Mouse (Mus musculus): ENCODE results near the gene 1700057G04Rik. TPM values are rescaled to one million over a fixed set of nuclear protein-coding genes. Genes with fewer than 3 reads are reported as not detected.

1700057G04Rik gene
- polyA plus RNA-seq, 1 experiment from 2014 or later = not detected

- H3K36me3 ChIP-seq (ENCODE audit: control insufficient read depth, insufficient read depth, low read length) = no peaks in the 10 kb centered on the region
- no peak overlapping the region for H3K4me3 ChIP-seq (ENCODE audit: low read depth, low read length)
- H3K4me2 ChIP-seq = no peak overlapping the region
- no peak overlapping the region for H3K9ac ChIP-seq (ENCODE audit: low read depth, low read length)
- no peaks in the 10 kb centered on the region for H3K4me1 ChIP-seq (replicated peaks; ENCODE audit: control insufficient read depth, insufficient read depth, low read length)
- no peaks in the 10 kb centered on the region for H3K9me3 ChIP-seq (ENCODE audit: control insufficient read depth, low read length)
- no peak for DNase-seq (ENCODE audit: low spot score)
- no peak overlapping the region for H3K27ac ChIP-seq (ENCODE audit: low read depth, low read length)
- H3K27me3 ChIP-seq (replicated peaks; ENCODE audit: control insufficient read depth, insufficient read depth, low read length) = no peaks in the 10 kb centered on the region
- ATAC-seq (replicated peaks; ENCODE audit: low FRiP score) = no peak
- 53% methylated on average over 3 of the region's 3 CpGs for WGBS
Measured at GRCm38 (mm10) chr9:92384401-92384800, 75.2 kb downstream of the 1700057G04Rik start.

GRCm38 (mm10) chr9:92385831-92386230 is 76.7 kb downstream of the 1700057G04Rik start:
- Histone ChIP-seq H3K9ac (ENCODE audit: low read depth, low read length) (no peak overlapping the region), H3K36me3 (ENCODE audit: control insufficient read depth, insufficient read depth, low read length) (no peaks in the 10 kb centered on the region), H3K4me2 (no peak overlapping the region), H3K9me3 (ENCODE audit: control insufficient read depth, low read length) (no peaks in the 10 kb centered on the region), H3K4me1 (replicated peaks; ENCODE audit: control insufficient read depth, insufficient read depth, low read length) (no peaks in the 10 kb centered on the region), H3K27ac (ENCODE audit: low read depth, low read length) (no peak overlapping the region), H3K27me3 (replicated peaks; ENCODE audit: control insufficient read depth, insufficient read depth, low read length) (no peaks in the 10 kb centered on the region), H3K4me3 (ENCODE audit: low read depth, low read length) (no peak overlapping the region)
- DNase-seq (ENCODE audit: low spot score) = no peak
- no peak for ATAC-seq (replicated peaks; ENCODE audit: low FRiP score)
- WGBS = 95% methylated on average over 1 of the region's 1 CpGs

- no peak overlapping the region for H3K9ac ChIP-seq (ENCODE audit: low read depth, low read length)
- H3K36me3 ChIP-seq (ENCODE audit: control insufficient read depth, insufficient read depth, low read length) = no peaks in the 10 kb centered on the region
- no peak overlapping the region for H3K4me3 ChIP-seq (ENCODE audit: low read depth, low read length)
- ATAC-seq (replicated peaks; ENCODE audit: low FRiP score) = no peak
- no peaks in the 10 kb centered on the region for H3K4me1 ChIP-seq (replicated peaks; ENCODE audit: control insufficient read depth, insufficient read depth, low read length)
- H3K27ac ChIP-seq (ENCODE audit: low read depth, low read length) = no peak overlapping the region
- no peaks in the 10 kb centered on the region for H3K9me3 ChIP-seq (ENCODE audit: control insufficient read depth, low read length)
- 37% methylated on average over 1 of the region's 1 CpGs for WGBS
- no peaks in the 10 kb centered on the region for H3K27me3 ChIP-seq (replicated peaks; ENCODE audit: control insufficient read depth, insufficient read depth, low read length)
- no peak for DNase-seq (ENCODE audit: low spot score)
- H3K4me2 ChIP-seq = no peak overlapping the region
Measured at GRCm38 (mm10) chr9:92386871-92387270, 77.7 kb downstream of the 1700057G04Rik start.

- WGBS = 80% methylated on average over 1 of the region's 1 CpGs
- H3K27me3 ChIP-seq (replicated peaks; ENCODE audit: control insufficient read depth, insufficient read depth, low read length) = no peaks in the 10 kb centered on the region
- ATAC-seq (replicated peaks; ENCODE audit: low FRiP score) = no peak
Measured at GRCm38 (mm10) chr9:92387404-92387803, 78.2 kb downstream of the 1700057G04Rik start.

GRCm38 (mm10) chr9:92402628-92403027 is 93.5 kb downstream of the 1700057G04Rik start:
- no peaks in the 10 kb centered on the region for H3K36me3 ChIP-seq (ENCODE audit: control insufficient read depth, insufficient read depth, low read length)
- no peaks in the 10 kb centered on the region for H3K27me3 ChIP-seq (replicated peaks; ENCODE audit: control insufficient read depth, insufficient read depth, low read length)
- no peak overlapping the region for H3K4me3 ChIP-seq (ENCODE audit: low read depth, low read length)
- H3K27ac ChIP-seq (ENCODE audit: low read depth, low read length) = no peak overlapping the region
- no peak overlapping the region for H3K4me2 ChIP-seq
- no peak for ATAC-seq (replicated peaks; ENCODE audit: low FRiP score)
- H3K9me3 ChIP-seq (ENCODE audit: control insufficient read depth, low read length) = no peaks in the 10 kb centered on the region
- no peaks in the 10 kb centered on the region for H3K4me1 ChIP-seq (replicated peaks; ENCODE audit: control insufficient read depth, insufficient read depth, low read length)
- 73% methylated on average over 5 of the region's 5 CpGs for WGBS
- DNase-seq (ENCODE audit: low spot score) = no peak
- no peak overlapping the region for H3K9ac ChIP-seq (ENCODE audit: low read depth, low read length)

More at GRCm38 (mm10) chr9:92387404-92387803, 78.2 kb downstream of the 1700057G04Rik start:
- Histone ChIP-seq H3K36me3 (ENCODE audit: control insufficient read depth, insufficient read depth, low read length) (no peaks in the 10 kb centered on the region), H3K4me1 (replicated peaks; ENCODE audit: control insufficient read depth, insufficient read depth, low read length) (no peaks in the 10 kb centered on the region), H3K27ac (ENCODE audit: low read depth, low read length) (no peak overlapping the region), H3K9ac (ENCODE audit: low read depth, low read length) (no peak overlapping the region), H3K4me3 (ENCODE audit: low read depth, low read length) (no peak overlapping the region), H3K4me2 (no peak overlapping the region), H3K9me3 (ENCODE audit: control insufficient read depth, low read length) (no peaks in the 10 kb centered on the region)
- DNase-seq (ENCODE audit: low spot score) = no peak

Small RNA genes lying within 50 kb of the gene (microRNA-seq; reads per million reads assigned to microRNA genes)
- gene Mir6386 (ENCODE audit: borderline number of aligned reads) = not detected

Other genes starting within 250 kb of the 1700057G04Rik start
- not detected in 2 replicates for gene Plscr5, start 116.4 kb upstream of the 1700057G04Rik start, polyA plus RNA-seq (2014; fragmentation: Nextera tagmentation; extraction: Ambion mirVana)
- 35.4 and 36.9 TPM in 2 replicates for gene Plscr1, start 59.6 kb upstream of the 1700057G04Rik start, polyA plus RNA-seq (2014; fragmentation: Nextera tagmentation; extraction: Ambion mirVana)
- gene Plscr2, start 33.8 kb upstream of the 1700057G04Rik start, polyA plus RNA-seq (2014; fragmentation: Nextera tagmentation; extraction: Ambion mirVana) = 0.55 and 0.60 TPM in 2 replicates
- 0.71 and 0.77 TPM in 2 replicates for gene Plscr4, start 148.0 kb downstream of the 1700057G04Rik start, polyA plus RNA-seq (2014; fragmentation: Nextera tagmentation; extraction: Ambion mirVana)
- 17.3 and 17.4 TPM in 2 replicates for gene Plod2, start 232.8 kb downstream of the 1700057G04Rik start, polyA plus RNA-seq (2014; fragmentation: Nextera tagmentation; extraction: Ambion mirVana)

Measured in liver, embryonic 11.5 days (tissue).